Mouse (Mus musculus) embryonic facial prominence, embryonic 10.5 days (tissue): ENCODE results near the gene Polr2c. TPM values are rescaled to one million over a fixed set of nuclear protein-coding genes. Genes with fewer than 3 reads are reported as not detected.

Experiments
- DNase-seq: peaks from one replicate; pipeline ENCODE4 v3.0.0-alpha.2; 2017; ENCODE audit warnings: low spot score
- H3K27ac ChIP-seq: fragments of 300-500 bp; sonication (generic); replicated peaks from 2 replicates; pipeline ENCODE4 v1.5.1; 2016; ENCODE audit warnings: mild to moderate bottlenecking
- H3K27me3 ChIP-seq: fragments of 300-500 bp; sonication (generic); replicated peaks from 2 replicates; pipeline ENCODE4 v1.6.1; 2016; ENCODE audit warnings: low read depth, mild to moderate bottlenecking; ENCODE audit not compliant: poor library complexity, severe bottlenecking
- H3K36me3 ChIP-seq: fragments of 300-500 bp; sonication (generic); replicated peaks from 2 replicates; pipeline ENCODE4 v1.6.1; 2016; ENCODE audit warnings: mild to moderate bottlenecking, moderate library complexity
- H3K4me1 ChIP-seq: fragments of 300-500 bp; sonication (generic); 2 replicates; pipeline ENCODE4 v1.6.1; 2016
- H3K4me3 ChIP-seq: fragments of 300-500 bp; sonication (generic); 2 replicates; pipeline ENCODE4 v1.5.1; 2016; ENCODE audit warnings: mild to moderate bottlenecking, moderate library complexity
- H3K9me3 ChIP-seq: fragments of 300-500 bp; sonication (generic); 2 replicates; pipeline ENCODE4 v1.6.1; 2016; ENCODE audit warnings: mild to moderate bottlenecking
- WGBS: fragments of 180-500 bp; shearing (Covaris S2); methylation state at CpG from one replicate; pipeline ENCODE4 v1.1.7; 2016; 5-methylcytosine and 5-hydroxymethylcytosine counted together
- polyA plus RNA-seq: library from polyadenylated mRNA; unstranded; fragments of >200 nt; fragmentation: Nextera tagmentation; extraction: Ambion mirVana; gene quantifications from 2 replicates; pipeline ENCODE4 v1.2.1, GENCODE M21; 2016

Polr2c gene
- polyA plus RNA-seq, 1 experiment from 2014 or later = 180 TPM

GRCm38 (mm10) chr8:94922176-94922575, 64.9 kb downstream of the Polr2c start:
- WGBS = 70% methylated on average over 6 of the region's 6 CpGs
- Histone ChIP-seq H3K27ac (peak overlapping the region; percentile 35; the same call in 1 of the 2 replicates), H3K4me1 (peaks cover 26% of the 10 kb centered on the region), H3K9me3 (no peaks in the 10 kb centered on the region), H3K4me3 (no peak overlapping the region), H3K36me3 (no peaks in the 10 kb centered on the region), H3K27me3 (peaks cover 13% of the 10 kb centered on the region; the same call in 1 of the 2 replicates)
- DNase-seq = no peak

- H3K4me3 ChIP-seq = no peak overlapping the region
- no peaks in the 10 kb centered on the region for H3K36me3 ChIP-seq
- H3K27ac ChIP-seq = peak overlapping the region; percentile 35; the same call in 1 of the 2 replicates
- H3K27me3 ChIP-seq = peaks cover 13% of the 10 kb centered on the region; the same call in 1 of the 2 replicates
- no peaks in the 10 kb centered on the region for H3K9me3 ChIP-seq
- peaks cover 25% of the 10 kb centered on the region for H3K4me1 ChIP-seq
- no peak for DNase-seq
- 39% methylated on average over 8 of the region's 8 CpGs for WGBS
Measured at GRCm38 (mm10) chr8:94922602-94923001, 65.4 kb downstream of the Polr2c start.

Other genes with a start within 250 kb of the Polr2c start
- gene Arl2bp, start 190.8 kb upstream of the Polr2c start, polyA plus RNA-seq = 179 and 184 TPM in 2 replicates
- 0.27 and 0.34 TPM in 2 replicates for gene Pllp, start 161.2 kb upstream of the Polr2c start, polyA plus RNA-seq
- gene Ccl22, start 111.9 kb upstream of the Polr2c start, polyA plus RNA-seq = not detected in 2 replicates
- 4.5 and 5.5 TPM in 2 replicates for gene Cx3cl1, start 85.4 kb upstream of the Polr2c start, polyA plus RNA-seq
- not detected in 2 replicates for gene Ccl17, start 47.0 kb upstream of the Polr2c start, polyA plus RNA-seq
- 48.1 and 49.6 TPM in 2 replicates for gene Coq9, start 19.1 kb upstream of the Polr2c start, polyA plus RNA-seq
- gene Ciapin1, start 19.1 kb upstream of the Polr2c start, polyA plus RNA-seq = 193 and 200 TPM in 2 replicates
- gene Dok4, start 18.9 kb downstream of the Polr2c start, polyA plus RNA-seq = 16.3 and 16.8 TPM in 2 replicates
- gene Ccdc102a, start 60.6 kb downstream of the Polr2c start, polyA plus RNA-seq = 23.0 and 24.1 TPM in 2 replicates
- 0.30 and 0.51 TPM in 2 replicates for gene Adgrg5, start 66.2 kb downstream of the Polr2c start, polyA plus RNA-seq
- gene Adgrg1, start 117.3 kb downstream of the Polr2c start, polyA plus RNA-seq = 32.9 and 38.2 TPM in 2 replicates
- 3.1 and 3.5 TPM in 2 replicates for gene Adgrg3, start 160.2 kb downstream of the Polr2c start, polyA plus RNA-seq
- gene Drc7, start 197.7 kb downstream of the Polr2c start, polyA plus RNA-seq = 0.10 and 0.15 TPM in 2 replicates
- gene Katnb1, start 223.7 kb downstream of the Polr2c start, polyA plus RNA-seq = 30.5 and 33.3 TPM in 2 replicates